Mouse (Mus musculus): ENCODE results near the gene Nudt22. TPM values are rescaled to one million over a fixed set of nuclear protein-coding genes. Genes with fewer than 3 reads are reported as not detected.
"Not testable (repeated sequence)": the region's sequence is repeated elsewhere in the genome, so short reads cannot be mapped to it uniquely, and the experiment has no call there.

Gene Nudt22
- polyA plus RNA-seq, 1 experiment from 2014 or later = 19.1 TPM

DNA sequence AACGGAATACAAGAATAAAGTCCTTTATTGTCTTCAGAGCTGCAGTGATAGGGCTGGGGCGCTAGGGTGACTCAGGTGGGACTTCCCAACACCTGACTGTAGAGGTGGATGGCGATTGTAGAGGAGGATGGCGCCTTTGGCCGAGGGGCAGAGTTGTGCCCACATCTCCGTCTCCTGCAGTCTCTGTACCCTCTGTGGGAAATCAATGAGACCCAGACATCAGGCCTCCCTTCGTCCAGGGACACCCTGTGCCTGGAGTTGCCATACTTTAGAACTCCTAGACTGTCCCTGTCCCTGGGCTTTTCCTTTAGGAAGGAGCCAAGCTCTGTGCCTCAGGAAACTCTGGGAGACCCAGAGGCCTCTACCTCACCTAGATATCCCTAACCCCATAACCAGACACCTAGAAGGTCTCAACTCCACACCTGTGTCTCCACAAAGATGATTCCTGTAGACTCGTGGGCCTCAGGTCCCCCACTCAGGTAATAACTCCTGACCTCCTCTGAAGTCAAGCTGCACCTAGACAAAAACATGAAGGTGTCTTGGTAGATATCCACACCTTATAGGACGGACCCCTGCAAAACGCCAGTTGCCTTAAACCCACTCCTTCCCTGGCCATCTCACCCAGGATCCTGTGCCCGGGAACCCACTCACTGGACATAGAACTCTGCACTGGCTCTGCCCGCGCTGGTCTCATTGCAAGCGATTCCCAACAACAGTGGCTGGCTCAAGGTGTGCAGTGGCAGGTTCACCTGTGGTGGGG lies 2.7 kb downstream of the Nudt22 start:
- no peaks in the 10 kb centered on the region for H3K27me3 ChIP-seq
- 61% methylated on average over 14 of the region's 14 CpGs for WGBS
- H3K4me2 ChIP-seq = peak overlapping the region; percentile 87
- H3K4me1 ChIP-seq = peaks cover 54% of the 10 kb centered on the region
- no peaks in the 10 kb centered on the region for H3K9me3 ChIP-seq (replicated peaks)
- H3K4me3 ChIP-seq = peak overlapping the region; percentile 53
- peaks cover 2% of the 10 kb centered on the region for H3K36me3 ChIP-seq (ENCODE audit: poor library complexity, severe bottlenecking)
- peak; percentile 3; the same call in 1 of the 2 replicates for ATAC-seq
- H3K27ac ChIP-seq = 0 out of 2 replicates have a peak overlapping the region, but pooled peaks have one; percentile 8
- peak overlapping the region; percentile 68 for H3K9ac ChIP-seq

DNA sequence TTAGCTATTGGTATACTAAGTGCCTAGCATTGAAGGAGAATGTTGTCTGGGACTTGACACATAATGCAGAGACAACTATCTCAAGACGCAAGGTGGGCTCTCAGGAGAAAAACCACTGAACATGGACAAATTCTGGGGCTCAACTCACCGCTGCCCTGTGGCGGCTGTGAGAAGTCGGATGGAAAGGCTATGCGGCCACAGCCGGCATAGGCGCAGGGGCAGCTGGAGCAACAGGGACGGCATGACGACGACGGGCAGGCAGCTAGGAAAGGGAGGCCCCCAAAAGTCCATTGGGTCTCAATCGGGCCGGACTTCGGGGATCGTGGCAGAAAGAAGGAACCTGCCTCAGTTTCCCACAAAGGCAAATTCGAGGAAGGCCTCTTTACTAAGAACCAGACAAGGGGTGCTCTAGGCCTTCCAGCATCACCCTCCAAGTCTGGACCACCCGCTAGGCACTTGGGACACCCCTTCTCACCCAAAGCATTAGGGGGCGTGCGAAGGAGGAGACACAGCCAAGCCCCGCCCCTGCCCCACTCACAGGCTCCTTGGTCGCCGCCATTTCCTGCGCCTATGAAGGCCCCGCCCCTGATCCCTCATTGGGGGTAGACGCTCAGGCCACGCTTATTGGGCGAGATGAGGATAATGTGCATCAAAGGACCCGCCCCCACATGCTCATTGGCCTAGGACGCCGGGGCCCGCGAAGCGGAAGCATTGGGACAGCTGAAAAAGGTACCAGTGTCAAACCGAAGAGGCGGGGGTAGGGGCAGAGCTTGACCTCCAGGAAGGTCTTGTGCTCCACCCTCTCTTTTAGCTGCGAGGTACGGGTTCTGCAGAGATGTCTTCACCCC lies 3.7 kb downstream of the Nudt22 start, which contains the start of gene Dnajc4:
Gene Dnajc4, minus strand, starts transcription at position 562 of the 848 bp plus-strand sequence.
- no peaks in the 10 kb centered on the region for H3K36me3 ChIP-seq (ENCODE audit: poor library complexity, severe bottlenecking)
- peak within 1 kb of the TSS; percentile 87 for H3K4me2 ChIP-seq
- H3K27ac ChIP-seq = 0 out of 2 replicates have a peak within 1 kb of the TSS, but pooled peaks have one; percentile 8
- H3K9me3 ChIP-seq (replicated peaks) = no peaks in the 10 kb centered on the region
- H3K27me3 ChIP-seq = no peaks in the 10 kb centered on the region
- WGBS = 2% methylated on average over 37 of the region's 37 CpGs
- peak within 1 kb of the TSS; percentile 72 for H3K9ac ChIP-seq
- H3K4me1 ChIP-seq = peaks cover 54% of the 10 kb centered on the region
- peak; percentile 95 for ATAC-seq
- peak within 1 kb of the TSS; percentile 53 for H3K4me3 ChIP-seq

DNA sequence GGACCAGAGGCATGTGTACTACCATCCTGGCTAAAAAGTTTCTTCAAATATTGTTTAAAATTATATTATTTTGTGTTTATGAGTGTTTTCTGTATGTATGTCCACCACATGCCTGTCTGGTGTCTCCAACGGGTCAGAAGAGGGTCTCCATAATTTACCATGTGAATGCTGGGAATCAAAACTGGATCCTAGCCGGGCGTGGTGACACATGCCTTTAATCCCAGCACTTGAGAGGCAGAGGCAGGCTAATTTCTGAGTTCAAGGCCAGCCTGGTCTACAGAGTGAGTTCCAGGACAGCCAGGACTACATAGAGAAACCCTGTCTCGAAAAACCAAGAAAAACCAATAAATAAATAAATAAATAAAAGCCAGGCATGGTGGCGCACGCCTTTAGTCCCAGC lies 4.8 kb downstream of the Nudt22 start:
- WGBS = 91% methylated on average over 6 of the region's 6 CpGs
- not testable (repeated sequence) for H3K36me3 ChIP-seq (ENCODE audit: poor library complexity, severe bottlenecking); H3K4me3 ChIP-seq; H3K27ac ChIP-seq; H3K9me3 ChIP-seq (replicated peaks); H3K27me3 ChIP-seq; ATAC-seq; H3K9ac ChIP-seq
- Histone ChIP-seq H3K4me1 (peaks cover 51% of the 10 kb centered on the region), H3K4me2 (peak overlapping the region; percentile 87; the same call in 1 of the 2 replicates)

GRCm38 (mm10) chr19:6990712-6991111 lies 5.2 kb downstream of the Nudt22 start:
- H3K27me3 ChIP-seq = no peaks in the 10 kb centered on the region
- WGBS = 91% methylated on average over 6 of the region's 6 CpGs
- no peak overlapping the region for H3K27ac ChIP-seq
- H3K36me3 ChIP-seq (ENCODE audit: poor library complexity, severe bottlenecking) = peaks cover 1% of the 10 kb centered on the region; the same call in 1 of the 2 replicates
- peaks cover 54% of the 10 kb centered on the region for H3K4me1 ChIP-seq
- ATAC-seq = no peak
- H3K4me3 ChIP-seq = no peak overlapping the region
- H3K4me2 ChIP-seq = no peak overlapping the region
- no peak overlapping the region for H3K9ac ChIP-seq
- no peaks in the 10 kb centered on the region for H3K9me3 ChIP-seq (replicated peaks)

- Histone ChIP-seq H3K9ac (no peak overlapping the region), H3K27me3 (no peaks in the 10 kb centered on the region), H3K4me1 (peaks cover 41% of the 10 kb centered on the region), H3K27ac (no peak overlapping the region), H3K4me3 (no peak overlapping the region), H3K4me2 (no peak overlapping the region), H3K36me3 (ENCODE audit: poor library complexity, severe bottlenecking) (peaks cover 13% of the 10 kb centered on the region), H3K9me3 (replicated peaks) (no peaks in the 10 kb centered on the region)
- 88% methylated on average over 8 of the region's 8 CpGs for WGBS
- no peak for ATAC-seq
Observed at GRCm38 (mm10) chr19:6989251-6989650, 6.7 kb downstream of the Nudt22 start.

DNA sequence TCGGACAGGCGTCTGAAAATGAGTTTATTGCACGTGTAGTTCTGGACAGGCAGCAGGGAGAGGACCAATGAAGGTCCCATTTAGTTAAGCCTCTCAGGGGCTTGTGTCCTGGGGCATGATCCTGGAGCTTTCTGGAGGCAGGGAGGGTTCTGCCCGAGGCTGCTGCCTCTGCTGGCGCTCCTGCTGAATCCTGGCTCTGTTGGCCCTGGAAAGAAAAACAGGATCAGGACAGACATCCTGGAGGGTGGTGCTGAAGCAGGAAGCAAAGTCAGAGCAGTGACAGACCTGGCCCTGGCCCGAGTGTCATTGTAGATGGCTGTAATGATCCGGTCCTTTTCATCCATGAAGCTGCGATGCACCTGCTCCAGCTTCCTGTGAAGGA lies 8.0 kb downstream of the Nudt22 start:
- Histone ChIP-seq H3K27me3 (no peaks in the 10 kb centered on the region), H3K36me3 (ENCODE audit: poor library complexity, severe bottlenecking) (peaks cover 14% of the 10 kb centered on the region), H3K4me1 (peaks cover 33% of the 10 kb centered on the region), H3K4me3 (peak overlapping the region; percentile 69), H3K9ac (peak overlapping the region; percentile 83), H3K9me3 (replicated peaks) (no peaks in the 10 kb centered on the region), H3K4me2 (peak overlapping the region; percentile 78), H3K27ac (no peak overlapping the region; the same call in 1 of the 2 replicates)
- ATAC-seq = no peak
- 6% methylated on average over 8 of the region's 8 CpGs for WGBS

DNA sequence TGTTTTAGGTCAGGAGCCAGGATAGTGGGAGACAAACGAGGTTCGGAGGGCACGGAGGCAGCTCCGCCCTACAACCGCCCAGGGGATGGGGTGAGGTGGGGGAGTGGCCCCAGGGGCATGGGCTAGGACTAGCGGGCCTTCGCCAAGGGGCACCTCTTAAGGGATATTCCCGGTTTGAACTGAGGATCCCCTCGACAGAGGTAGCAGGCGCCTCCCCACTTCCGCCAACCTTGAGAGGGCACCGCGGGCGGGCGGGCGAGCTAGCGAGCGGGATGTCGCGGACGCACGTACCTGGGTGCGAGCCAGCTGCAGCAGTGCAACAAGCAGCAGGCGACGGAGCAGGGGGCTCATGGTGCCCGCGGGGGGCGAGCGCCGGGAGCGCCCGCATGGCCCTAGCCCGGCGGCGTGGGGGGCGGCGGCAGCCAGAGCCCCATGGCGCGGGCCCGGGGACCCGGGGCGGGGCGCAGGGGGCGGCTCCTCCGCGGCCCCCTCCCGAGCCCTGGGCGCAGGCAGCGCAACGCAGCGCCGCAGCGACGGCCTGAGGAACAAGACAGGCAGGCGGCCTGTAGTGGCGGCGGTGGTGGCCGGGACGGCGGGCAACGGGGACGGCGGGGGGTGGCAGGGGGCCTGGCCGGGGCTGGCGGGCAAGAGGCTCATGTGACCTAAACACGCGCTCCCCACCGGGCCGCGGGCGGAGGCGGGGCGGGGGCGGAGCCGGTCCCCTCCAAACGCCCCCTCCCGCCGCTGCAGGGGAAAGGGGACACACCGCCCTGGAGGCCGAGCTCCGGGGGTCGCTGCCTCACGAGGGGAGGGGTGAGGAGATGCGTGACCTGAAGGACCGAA lies 8.6 kb downstream of the Nudt22 start, which contains the start of gene Vegfb:
Gene Vegfb, minus strand, starts transcription at position 591 of the 843 bp plus-strand sequence.
- ATAC-seq = peak; percentile 54
- Histone ChIP-seq H3K4me3 (peak within 1 kb of the TSS; percentile 69), H3K27ac (peak within 1 kb of the TSS; percentile 75), H3K9me3 (replicated peaks) (no peaks in the 10 kb centered on the region), H3K27me3 (no peaks in the 10 kb centered on the region), H3K4me1 (peaks cover 31% of the 10 kb centered on the region), H3K4me2 (peak within 1 kb of the TSS; percentile 78), H3K9ac (peak within 1 kb of the TSS; percentile 83), H3K36me3 (ENCODE audit: poor library complexity, severe bottlenecking) (peaks cover 20% of the 10 kb centered on the region)
- WGBS = under 1% methylated on average over 78 of the region's 85 CpGs

DNA sequence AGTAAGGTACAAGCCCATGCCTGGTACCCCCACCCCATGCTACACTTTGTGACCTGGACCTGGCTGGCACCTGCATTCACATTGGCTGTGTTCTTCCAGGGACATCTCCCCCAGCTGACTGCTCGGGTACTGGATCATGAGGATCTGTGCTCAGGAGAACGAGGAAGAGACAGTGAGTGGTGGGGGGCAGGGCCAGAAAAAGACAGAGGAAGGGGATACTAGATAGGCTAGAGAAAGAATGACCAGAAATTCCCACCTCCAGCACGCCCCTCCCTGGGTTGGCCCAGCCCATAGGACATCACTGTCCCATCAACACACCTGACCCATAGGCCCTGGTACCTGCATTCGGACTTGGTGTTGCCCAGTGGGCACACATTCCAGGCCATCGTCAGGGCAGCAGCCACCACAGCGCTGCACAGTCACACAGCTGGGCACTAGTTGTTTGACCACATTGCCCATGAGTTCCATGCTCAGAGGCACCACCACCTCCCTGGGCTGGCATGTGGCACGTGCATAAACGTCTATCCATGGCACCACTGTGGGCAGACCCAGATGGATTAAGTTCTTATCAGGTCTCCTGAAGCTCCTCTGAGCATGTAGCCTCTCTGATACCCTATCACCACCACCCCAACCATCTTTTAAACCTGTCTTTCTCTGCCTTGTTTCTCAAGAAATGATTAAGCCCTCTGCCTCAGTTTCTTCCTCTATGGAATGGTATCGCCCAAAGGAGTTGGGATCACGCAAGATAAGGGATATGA lies 9.8 kb downstream of the Nudt22 start:
- no peaks in the 10 kb centered on the region for H3K27me3 ChIP-seq
- peak overlapping the region; percentile 78 for H3K4me2 ChIP-seq
- no peak for ATAC-seq
- H3K9ac ChIP-seq = peak overlapping the region; percentile 83; the same call in 1 of the 2 replicates
- H3K4me1 ChIP-seq = peaks cover 26% of the 10 kb centered on the region
- WGBS = 77% methylated on average over 10 of the region's 10 CpGs
- H3K27ac ChIP-seq = no peak overlapping the region
- peak overlapping the region; percentile 69 for H3K4me3 ChIP-seq
- H3K36me3 ChIP-seq (ENCODE audit: poor library complexity, severe bottlenecking) = peaks cover 23% of the 10 kb centered on the region
- no peaks in the 10 kb centered on the region for H3K9me3 ChIP-seq (replicated peaks)

- H3K4me3 ChIP-seq = no peak overlapping the region
- no peak overlapping the region for H3K4me2 ChIP-seq
- ATAC-seq = no peak
- H3K36me3 ChIP-seq (ENCODE audit: poor library complexity, severe bottlenecking) = peaks cover 23% of the 10 kb centered on the region
- WGBS = 86% methylated on average over 19 of the region's 19 CpGs
- no peaks in the 10 kb centered on the region for H3K27me3 ChIP-seq
- H3K9ac ChIP-seq = no peak overlapping the region
- H3K27ac ChIP-seq = no peak overlapping the region
- H3K9me3 ChIP-seq (replicated peaks) = no peaks in the 10 kb centered on the region
- H3K4me1 ChIP-seq = peaks cover 31% of the 10 kb centered on the region
Observed at GRCm38 (mm10) chr19:6985300-6985699, 10.6 kb downstream of the Nudt22 start.

GRCm38 (mm10) chr19:6983621-6984020 lies 12.3 kb downstream of the Nudt22 start:
- no peak overlapping the region for H3K4me3 ChIP-seq
- peaks cover 25% of the 10 kb centered on the region for H3K36me3 ChIP-seq (ENCODE audit: poor library complexity, severe bottlenecking)
- ATAC-seq = no peak
- H3K9ac ChIP-seq = no peak overlapping the region
- no peaks in the 10 kb centered on the region for H3K9me3 ChIP-seq (replicated peaks)
- H3K4me2 ChIP-seq = no peak overlapping the region
- no peak overlapping the region for H3K27ac ChIP-seq
- 22% methylated on average over 5 of the region's 5 CpGs for WGBS
- H3K4me1 ChIP-seq = peaks cover 41% of the 10 kb centered on the region
- no peaks in the 10 kb centered on the region for H3K27me3 ChIP-seq

- no peak for ATAC-seq
- H3K36me3 ChIP-seq (ENCODE audit: poor library complexity, severe bottlenecking) = peaks cover 45% of the 10 kb centered on the region
- H3K4me1 ChIP-seq = peaks cover 48% of the 10 kb centered on the region
- peak overlapping the region; percentile 91; the same call in 1 of the 2 replicates for H3K4me2 ChIP-seq
- no peak overlapping the region for H3K27ac ChIP-seq
- WGBS = 92% methylated on average over 4 of the region's 4 CpGs
- H3K9ac ChIP-seq = no peak overlapping the region
- no peaks in the 10 kb centered on the region for H3K9me3 ChIP-seq (replicated peaks)
- 0 out of 2 replicates have a peak overlapping the region, but pooled peaks have one; percentile 52 for H3K4me3 ChIP-seq
- H3K27me3 ChIP-seq = no peaks in the 10 kb centered on the region
Observed at GRCm38 (mm10) chr19:6981465-6981864, 14.5 kb downstream of the Nudt22 start.

All from forebrain, embryonic 13.5 days (tissue).